Mouse (Mus musculus) ES-E14 (cell line): Measurements from ENCODE around the gene Skap1. TPM values are rescaled to one million over a fixed set of nuclear protein-coding genes. Genes with fewer than 3 reads are reported as not detected.

ENCODE experiments used
- DNase-seq: peaks from one replicate; pipeline ENCODE4 v3.0.0-alpha.2; 2013; ENCODE audit warnings: low read depth, low spot score
- H3K27ac ChIP-seq: 2 replicates; pipeline ENCODE4 v1.5.1; 2012; ENCODE audit warnings: low read depth, mild to moderate bottlenecking, low read length, moderate library complexity, mixed read lengths; ENCODE audit not compliant: poor library complexity, insufficient read depth, severe bottlenecking
- H3K36me3 ChIP-seq: 2 replicates; pipeline ENCODE4 v1.6.1; 2012; ENCODE audit warnings: mild to moderate bottlenecking, low read length, moderate library complexity, mixed read lengths; ENCODE audit not compliant: control insufficient read depth, poor library complexity, insufficient read depth, severe bottlenecking
- H3K4me1 ChIP-seq, 2 experiments: fragments of 150-350 bp in 1 of 2; sonication (generic) in 1 of 2; 2 replicates each; pipeline ENCODE4 v1.6.1; 2012; ENCODE audit warnings: low read length in 2 of 2, mild to moderate bottlenecking in 1 of 2, mixed read lengths in 1 of 2; ENCODE audit not compliant: control insufficient read depth in 2 of 2, insufficient read depth in 2 of 2, poor library complexity in 1 of 2
- H3K4me3 ChIP-seq, 2 experiments: fragments of 150-350 bp in 1 of 2; sonication (generic) in 1 of 2; 2 replicates each; pipeline ENCODE4 v1.5.1; 2012; ENCODE audit warnings: low read length in 2 of 2, low read depth in 1 of 2, mild to moderate bottlenecking in 1 of 2, mixed read lengths in 1 of 2; ENCODE audit not compliant: insufficient read depth in 1 of 2, poor library complexity in 1 of 2, severe bottlenecking in 1 of 2
- H3K9ac ChIP-seq: 2 replicates; pipeline ENCODE4 v1.6.1; 2012; ENCODE audit warnings: low read depth, mild to moderate bottlenecking, low read length, mixed read lengths; ENCODE audit not compliant: poor library complexity, insufficient read depth, severe bottlenecking
- H3K9me3 ChIP-seq: fragments of 150-350 bp; sonication (generic); 2 replicates; pipeline ENCODE4 v1.6.1; 2012; ENCODE audit warnings: low read depth, mild to moderate bottlenecking, low read length; ENCODE audit not compliant: control insufficient read depth, insufficient read depth
- CHD2 ChIP-seq: IDR thresholded peaks from 2 replicates; pipeline ENCODE4 v1.6.1; 2014; ENCODE audit warnings: mild to moderate bottlenecking, low read depth, low read length, inconsistent platforms
- HCFC1 ChIP-seq: IDR thresholded peaks from 2 replicates; pipeline ENCODE4 v1.6.1; 2012; ENCODE audit warnings: low read length, inconsistent platforms, borderline replicate concordance; ENCODE audit not compliant: insufficient read depth
- MAFK ChIP-seq: IDR thresholded peaks from 2 replicates; pipeline ENCODE4 v1.6.1; 2014; ENCODE audit warnings: mild to moderate bottlenecking, low read depth, low read length, inconsistent platforms; ENCODE audit not compliant: insufficient read depth
- ZC3H11A ChIP-seq: IDR thresholded peaks from 2 replicates; pipeline ENCODE4 v1.6.1; 2012; ENCODE audit warnings: low read depth, mild to moderate bottlenecking, inconsistent platforms, low read length, borderline replicate concordance
- ZNF384 ChIP-seq: IDR thresholded peaks from 2 replicates; pipeline ENCODE4 v1.6.1; 2012; ENCODE audit warnings: low read depth, low read length, inconsistent platforms
- in situ Hi-C, 2 experiments: fragments of 600-800 bp; cut with MboI; formaldehyde crosslinking; loops; one replicate each; pipeline ENCODE4 v1.15.1; 2025; ENCODE audit warnings: low sequenced_read_pairs in 2 of 2, inconsistent platforms in 1 of 2; ENCODE audit not compliant: unreplicated experiment in 2 of 2
- total RNA-seq: library from RNA; depleted of rRNA; stranded (reverse); fragments of 300-350 nt; gene quantifications from 2 replicates; pipeline ENCODE4 v1.2.3, GENCODE M21; 2012

Gene Skap1
- total RNA-seq, 1 experiment = 0.40 TPM

DNA sequence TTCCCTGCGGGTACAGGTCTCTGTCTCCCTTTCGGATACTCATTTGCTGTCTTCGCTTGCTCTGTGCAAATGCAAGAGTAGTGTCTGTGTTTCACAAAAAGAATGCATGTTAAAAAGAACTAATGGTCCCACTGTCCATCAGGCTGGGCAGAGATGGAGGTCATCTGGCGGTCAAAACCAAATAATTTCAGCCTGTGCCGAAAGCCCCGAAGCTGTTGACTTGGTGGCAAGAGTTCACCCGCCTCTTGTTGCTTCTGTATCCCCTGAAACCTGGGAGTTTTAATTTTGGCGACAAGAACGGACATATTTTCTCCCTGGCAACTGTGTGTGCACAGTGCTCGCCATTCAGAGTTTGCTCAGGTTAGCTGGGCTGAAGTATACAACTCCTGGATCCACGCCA is 156.3 kb downstream of the Skap1 start:
- 0 out of 2 replicates have a peak overlapping the region, but pooled peaks have one; percentile 24 for H3K27ac ChIP-seq
- no peak overlapping the region for H3K4me3 ChIP-seq
- H3K36me3 ChIP-seq = no peaks in the 10 kb centered on the region
- H3K4me1 ChIP-seq = no peaks in the 10 kb centered on the region
- no peak for DNase-seq
- no peak overlapping the region for H3K9ac ChIP-seq
- no peaks in the 10 kb centered on the region for H3K9me3 ChIP-seq
- TF ChIP-seq MAFK (no peak), ZC3H11A (no peak), HCFC1 (no peak), ZNF384 (no peak), CHD2 (no peak)
- in situ Hi-C loops = no loop called here

DNA sequence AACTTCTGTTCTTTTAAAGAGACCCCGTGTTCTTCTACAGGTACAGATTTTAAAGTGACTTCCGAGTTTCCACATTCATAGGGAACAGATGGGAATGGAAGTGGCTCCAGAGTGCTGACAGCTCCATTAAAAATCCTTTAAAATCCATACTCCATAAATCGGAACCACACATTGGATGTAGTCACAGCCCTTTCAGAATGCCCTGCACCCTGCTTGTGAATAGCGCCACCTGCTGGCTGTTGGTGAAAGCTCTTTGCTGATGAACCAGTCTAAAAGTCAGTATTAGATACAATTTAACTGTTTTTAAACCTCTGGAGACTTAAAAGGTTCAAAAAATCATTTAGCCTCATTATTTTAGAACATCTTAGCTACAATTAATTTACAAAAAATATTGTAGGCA is 156.8 kb downstream of the Skap1 start:
- Histone ChIP-seq H3K9ac (no peak overlapping the region), H3K36me3 (no peaks in the 10 kb centered on the region), H3K4me3 (no peak overlapping the region), H3K9me3 (no peaks in the 10 kb centered on the region), H3K4me1 (no peaks in the 10 kb centered on the region), H3K27ac (no peak overlapping the region)
- TF ChIP-seq MAFK = no peak
- TF ChIP-seq ZNF384 = no peak
- no peak for TF ChIP-seq HCFC1
- peak; percentile 60; the same call in 1 of the 2 replicates for TF ChIP-seq ZC3H11A
- no peak for TF ChIP-seq CHD2
- DNase-seq = peak; percentile 56
- in situ Hi-C loops = no loop called here

DNA sequence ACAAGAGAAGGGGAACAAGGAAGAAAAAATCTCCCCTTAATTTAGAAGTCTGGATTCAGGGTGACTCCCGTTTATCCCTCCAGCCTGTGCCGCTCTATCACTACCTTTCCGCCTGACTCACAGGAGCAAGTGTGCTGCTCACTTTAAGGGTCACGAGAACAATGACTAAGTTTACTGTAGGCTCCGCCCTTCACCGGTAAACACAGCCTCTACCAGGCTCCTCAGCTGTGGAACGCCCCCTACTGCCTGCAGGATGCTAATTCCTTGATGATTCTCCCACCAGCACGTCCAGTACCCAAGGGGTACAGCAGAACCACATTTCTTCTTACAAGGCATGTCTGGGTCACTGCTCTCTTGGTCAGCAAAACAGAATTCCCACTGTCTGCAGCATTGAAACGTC is 158.4 kb downstream of the Skap1 start:
- TF ChIP-seq CHD2 (no peak), ZNF384 (no peak), ZC3H11A (peak; percentile 6; the same call in 1 of the 2 replicates), MAFK (peak; percentile 73; the same call in 1 of the 2 replicates), HCFC1 (peak; percentile 20; the same call in 1 of the 2 replicates)
- Histone ChIP-seq H3K36me3 (no peaks in the 10 kb centered on the region), H3K4me3 (peak overlapping the region in 1 of 2 experiments; percentile 42; a peak in 2 of 4 replicates), H3K27ac (no peak overlapping the region), H3K4me1 (no peaks in the 10 kb centered on the region), H3K9ac (no peak overlapping the region), H3K9me3 (no peaks in the 10 kb centered on the region)
- in situ Hi-C loops = no loop called here
- DNase-seq = peak; percentile 82

DNA sequence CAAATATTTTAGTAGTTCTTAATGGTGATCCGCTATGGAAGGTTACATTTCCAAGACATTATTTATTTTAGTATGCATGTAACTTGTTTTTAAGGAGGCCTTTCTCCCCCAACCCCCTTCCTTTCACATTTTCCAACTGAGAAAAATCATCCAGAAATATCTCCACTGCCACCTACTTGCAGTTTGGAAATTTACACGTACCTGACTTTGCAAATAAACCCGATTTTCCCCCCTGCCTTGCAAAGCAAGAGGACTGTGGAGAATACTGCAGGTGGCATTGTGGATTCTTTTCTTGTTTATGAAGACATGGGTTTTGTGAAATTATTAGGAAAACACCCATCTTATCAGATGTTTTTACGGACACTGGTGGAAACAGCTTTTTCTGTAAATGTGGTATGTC is 160.0 kb downstream of the Skap1 start:
- H3K4me1 ChIP-seq = no peaks in the 10 kb centered on the region
- in situ Hi-C loops = no loop called here
- no peak overlapping the region for H3K4me3 ChIP-seq
- H3K27ac ChIP-seq = no peak overlapping the region
- no peak for DNase-seq
- H3K9me3 ChIP-seq = no peaks in the 10 kb centered on the region
- TF ChIP-seq CHD2 (no peak), ZC3H11A (no peak), HCFC1 (no peak), MAFK (no peak), ZNF384 (no peak)
- H3K36me3 ChIP-seq = no peaks in the 10 kb centered on the region
- H3K9ac ChIP-seq = no peak overlapping the region

DNA sequence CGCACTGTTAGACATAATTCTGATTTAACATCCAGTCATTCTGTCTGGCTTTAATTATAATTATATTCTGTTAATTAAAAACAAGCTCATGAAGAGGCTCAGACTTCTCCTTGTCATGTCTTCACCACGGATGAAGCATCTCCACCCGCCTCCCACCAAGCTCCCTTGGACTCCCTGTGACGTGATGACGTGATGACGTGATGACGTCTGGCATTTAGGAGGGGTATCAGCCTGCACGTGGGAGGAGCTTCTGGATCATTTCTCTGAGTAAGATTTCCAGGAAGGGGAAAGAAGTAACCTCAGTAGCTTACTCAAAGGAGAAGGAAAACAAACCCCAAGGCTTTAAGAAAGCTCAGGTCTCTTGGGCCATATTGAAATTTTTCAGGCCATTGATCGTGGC is 165.4 kb downstream of the Skap1 start:
- no peak overlapping the region for H3K27ac ChIP-seq
- no peaks in the 10 kb centered on the region for H3K36me3 ChIP-seq
- no peaks in the 10 kb centered on the region for H3K9me3 ChIP-seq
- no peak for DNase-seq
- H3K4me1 ChIP-seq = no peaks in the 10 kb centered on the region
- no peak overlapping the region for H3K9ac ChIP-seq
- H3K4me3 ChIP-seq = no peak overlapping the region
- in situ Hi-C loops = no loop called here
- no peak for TF ChIP-seq ZC3H11A
- TF ChIP-seq CHD2 = no peak
- TF ChIP-seq HCFC1 = no peak
- TF ChIP-seq MAFK = no peak
- TF ChIP-seq ZNF384 = no peak
